Comparison of ENCODE assay signal across 30 mouse cellular contexts in the genomic region with DNA sequence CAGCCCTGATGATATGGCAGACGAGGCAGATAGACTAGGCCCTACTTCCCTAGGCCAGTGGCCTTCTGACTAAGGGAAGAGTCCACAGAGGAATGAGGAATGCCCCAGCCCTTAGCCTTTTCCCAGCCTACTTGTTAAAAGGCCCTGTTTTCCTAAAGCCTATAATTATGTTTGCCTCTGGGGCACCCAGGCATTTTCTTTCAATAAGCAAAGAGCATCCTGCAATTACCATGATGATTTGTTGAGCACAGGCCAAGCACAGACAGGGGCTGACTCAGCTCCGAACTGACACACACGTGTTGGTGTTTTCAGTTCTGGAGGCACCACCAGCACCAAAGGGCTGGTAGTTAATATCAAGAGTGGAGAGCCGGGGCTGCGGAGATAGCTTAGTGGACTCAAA.
A peak's percentile ranks its signal among the peaks of the same experiment; 100 is the strongest.
DNase-seq lines count a peak whose midpoint lies in the region; ATAC-seq and TF ChIP-seq lines count a peak whose summit lies in the region.
"Had no signal": no experiment of that assay in that cellular context is flagged by ENCODE, and none has a peak within 500 bp of the region (broad histone marks: within the 10 kb centered on the region; RNA-seq: fewer than 3 reads in every experiment).

No protein-coding gene starts in this region.

- no peak overlapping the region for H3K9ac ChIP-seq in forebrain, postnatal 0 days
- no peak overlapping the region for H3K9ac ChIP-seq in kidney, embryonic 16.5 days (replicated peaks; ENCODE audit: low read length)
- H3K9ac ChIP-seq: hindbrain, embryonic 13.5 days; liver, embryonic 12.5 days; liver, postnatal 0 days; stomach, embryonic 15.5 days had no signal

- H3K4me1 ChIP-seq in forebrain, postnatal 0 days (ENCODE audit: insufficient read depth), result no peaks in the 10 kb centered on the region
- H3K4me1 ChIP-seq in forebrain, embryonic 10.5 days, result peaks cover 50% of the 10 kb centered on the region
- H3K4me1 ChIP-seq in limb, embryonic 10.5 days, result peaks cover 56% of the 10 kb centered on the region
- peaks cover 7% of the 10 kb centered on the region for H3K4me1 ChIP-seq in kidney, embryonic 16.5 days (ENCODE audit: insufficient read depth, low read length)
- H3K4me1 ChIP-seq: liver, embryonic 12.5 days; stomach, embryonic 15.5 days had no signal

- H3K36me3 ChIP-seq in forebrain, postnatal 0 days (ENCODE audit: insufficient read depth), result no peaks in the 10 kb centered on the region
- peaks cover 30% of the 10 kb centered on the region for H3K36me3 ChIP-seq in forebrain, embryonic 10.5 days (replicated peaks)
- H3K36me3 ChIP-seq in limb, embryonic 10.5 days, result peaks cover 31% of the 10 kb centered on the region
- no peaks in the 10 kb centered on the region for H3K36me3 ChIP-seq in kidney, embryonic 16.5 days (ENCODE audit: insufficient read depth, low read length)
- H3K36me3 ChIP-seq: G1E; hindbrain, embryonic 13.5 days; liver, embryonic 12.5 days; stomach, embryonic 15.5 days had no signal

- no peak overlapping the region for H3K27ac ChIP-seq in forebrain, postnatal 0 days (ENCODE audit: low read depth, low read length)
- H3K27ac ChIP-seq in forebrain, embryonic 10.5 days, result no peak overlapping the region
- 0 out of 2 replicates have a peak overlapping the region, but pooled peaks have one; percentile 5 for H3K27ac ChIP-seq in limb, embryonic 10.5 days
- no peak overlapping the region for H3K27ac ChIP-seq in kidney, embryonic 16.5 days (ENCODE audit: low read length)
- H3K27ac ChIP-seq: hindbrain, embryonic 13.5 days; liver, embryonic 12.5 days; stomach, embryonic 15.5 days had no signal

- WGBS in forebrain, postnatal 0 days, result 33% methylated on average over 5 of the region's 5 CpGs
- WGBS in forebrain, embryonic 10.5 days, result 63% methylated on average over 5 of the region's 5 CpGs
- 53% methylated on average over 5 of the region's 5 CpGs for WGBS in limb, embryonic 10.5 days
- WGBS in kidney, embryonic 16.5 days, result 66% methylated on average over 5 of the region's 5 CpGs

- peak; percentile 42 for DNase-seq in forebrain, postnatal 0 days
- DNase-seq in forebrain, embryonic 10.5 days (ENCODE audit: extremely low spot score, low spot score), result no peak
- DNase-seq in Muller cell, postnatal 12 days (ENCODE audit: inconsistent ontology term), result peak; percentile 48
- peak; percentile 76 for DNase-seq in brain, adult 2 months (ENCODE audit: low read depth, low spot score)
- DNase-seq in limb, embryonic 10.5 days (ENCODE audit: low spot score), result no peak
- no peak for DNase-seq in kidney, postnatal 10 days
- no peak for DNase-seq in adrenal gland, postnatal 10 days
- DNase-seq: adrenal gland, postnatal 25 days; cerebellum, adult 2 months; gastrocnemius, postnatal 36 days; heart, adult 18-20 months; heart, postnatal 4 days; kidney, adult 9 months; kidney, postnatal 36 days; layer of hippocampus, postnatal 36 days; liver, postnatal 0 days; lung, postnatal 4 days; midbrain, embryonic 14.5 days; right cerebral cortex, postnatal 25 days; thymus, postnatal 14 days had no signal

- no peaks in the 10 kb centered on the region for H3K9me3 ChIP-seq in forebrain, postnatal 0 days (ENCODE audit: low read length)
- no peaks in the 10 kb centered on the region for H3K9me3 ChIP-seq in forebrain, embryonic 10.5 days
- no peaks in the 10 kb centered on the region for H3K9me3 ChIP-seq in limb, embryonic 10.5 days (replicated peaks)
- no peaks in the 10 kb centered on the region for H3K9me3 ChIP-seq in kidney, embryonic 16.5 days (ENCODE audit: low read length)
- H3K9me3 ChIP-seq: hindbrain, embryonic 13.5 days; liver, embryonic 12.5 days; stomach, embryonic 15.5 days had no signal

- TF ChIP-seq CTCF in forebrain, postnatal 0 days (IDR thresholded peaks at IDR 0.05; ENCODE audit: low read depth), result no peak

- H3K27me3 ChIP-seq in forebrain, postnatal 0 days (ENCODE audit: insufficient read depth, low read length), result no peaks in the 10 kb centered on the region
- no peaks in the 10 kb centered on the region for H3K27me3 ChIP-seq in forebrain, embryonic 10.5 days (ENCODE audit: poor library complexity, severe bottlenecking)
- no peaks in the 10 kb centered on the region for H3K27me3 ChIP-seq in limb, embryonic 10.5 days (ENCODE audit: low read depth, poor library complexity, severe bottlenecking)
- H3K27me3 ChIP-seq in kidney, embryonic 16.5 days (ENCODE audit: insufficient read depth, low read length), result no peaks in the 10 kb centered on the region
- H3K27me3 ChIP-seq: megakaryocyte, embryonic 14.5 days; stomach, embryonic 15.5 days had no signal

- H3K4me2 ChIP-seq in forebrain, postnatal 0 days (ENCODE audit: low read depth), result no peak overlapping the region
- H3K4me2 ChIP-seq in kidney, embryonic 16.5 days (replicated peaks; ENCODE audit: low read depth, low read length), result no peak overlapping the region
- H3K4me2 ChIP-seq: heart, embryonic 11.5 days; hindbrain, embryonic 13.5 days; liver, embryonic 12.5 days; stomach, embryonic 15.5 days had no signal

- H3K4me3 ChIP-seq in forebrain, postnatal 0 days (ENCODE audit: low read depth, low read length), result no peak overlapping the region
- H3K4me3 ChIP-seq in forebrain, embryonic 10.5 days, result no peak overlapping the region
- no peak overlapping the region for H3K4me3 ChIP-seq in limb, embryonic 10.5 days
- no peak overlapping the region for H3K4me3 ChIP-seq in kidney, embryonic 16.5 days (ENCODE audit: low read length)
- H3K4me3 ChIP-seq: erythroblast, embryonic 14.5 days; hindbrain, embryonic 13.5 days; liver, embryonic 12.5 days; megakaryocyte, embryonic 14.5 days; stomach, embryonic 15.5 days had no signal

- peak; percentile 54 for ATAC-seq in forebrain, postnatal 0 days
- no peak for ATAC-seq in kidney, embryonic 16.5 days (ENCODE audit: low FRiP score, low TSS enrichment)
- ATAC-seq: intestine, postnatal 0 days; liver, embryonic 12.5 days; liver, postnatal 0 days; lung, postnatal 0 days had no signal

Comparison
In these comparisons a context has a peak if more than half of its experiments do, and no peak if none do; other contexts are left out.
1. DNase-seq: peak in forebrain, postnatal 0 days (single experiment), Muller cell, postnatal 12 days (single experiment) and brain, adult 2 months (single experiment); none in forebrain, embryonic 10.5 days (single experiment), limb, embryonic 10.5 days (single experiment), kidney, postnatal 10 days (single experiment) and adrenal gland, postnatal 10 days (single experiment).